Mouse (Mus musculus): ENCODE data around the gene Wwc2. TPM values are rescaled to one million over a fixed set of nuclear protein-coding genes. Genes with fewer than 3 reads are reported as not detected.

The Wwc2 gene
- polyA plus RNA-seq, 1 experiment from 2014 or later, result 10.6 TPM

GRCm38 (mm10) chr8:47900361-47900760 lies 90.4 kb downstream of the Wwc2 start:
- Histone ChIP-seq H3K27ac (ENCODE audit: low read depth) (no peak overlapping the region), H3K4me1 (replicated peaks; ENCODE audit: control insufficient read depth, insufficient read depth, low read length) (no peaks in the 10 kb centered on the region), H3K27me3 (replicated peaks; ENCODE audit: control insufficient read depth, insufficient read depth, low read length) (no peaks in the 10 kb centered on the region), H3K4me2 (ENCODE audit: low read length) (no peak overlapping the region), H3K36me3 (ENCODE audit: control insufficient read depth, insufficient read depth, low read length) (peaks cover 20% of the 10 kb centered on the region), H3K4me3 (ENCODE audit: low read depth, low read length) (no peak overlapping the region), H3K9me3 (ENCODE audit: control insufficient read depth, low read length) (no peaks in the 10 kb centered on the region), H3K9ac (ENCODE audit: low read length) (no peak overlapping the region)
- ATAC-seq (replicated peaks; ENCODE audit: low FRiP score, low TSS enrichment, low read depth), result no peak
- DNase-seq (ENCODE audit: low spot score), result no peak
- WGBS, result 91% methylated on average over 9 of the region's 9 CpGs

- DNase-seq (ENCODE audit: low spot score) (no peak), ATAC-seq (replicated peaks; ENCODE audit: low FRiP score, low TSS enrichment, low read depth) (no peak)
- H3K36me3 ChIP-seq (ENCODE audit: control insufficient read depth, insufficient read depth, low read length), result peaks cover 20% of the 10 kb centered on the region
- H3K4me1 ChIP-seq (replicated peaks; ENCODE audit: control insufficient read depth, insufficient read depth, low read length), result no peaks in the 10 kb centered on the region
- H3K4me3 ChIP-seq (ENCODE audit: low read depth, low read length), result no peak overlapping the region
- H3K27ac ChIP-seq (ENCODE audit: low read depth), result no peak overlapping the region
- H3K4me2 ChIP-seq (ENCODE audit: low read length), result no peak overlapping the region
- no peaks in the 10 kb centered on the region for H3K27me3 ChIP-seq (replicated peaks; ENCODE audit: control insufficient read depth, insufficient read depth, low read length)
- WGBS, result 96% methylated on average over 3 of the region's 3 CpGs
- H3K9ac ChIP-seq (ENCODE audit: low read length), result no peak overlapping the region
- no peaks in the 10 kb centered on the region for H3K9me3 ChIP-seq (ENCODE audit: control insufficient read depth, low read length)
Measured at GRCm38 (mm10) chr8:47899891-47900290, 90.8 kb downstream of the Wwc2 start.

GRCm38 (mm10) chr8:47892419-47892818 lies 98.3 kb downstream of the Wwc2 start:
- Histone ChIP-seq H3K4me1 (replicated peaks; ENCODE audit: control insufficient read depth, insufficient read depth, low read length) (0 out of 2 replicates have a peak, but pooled peaks cover 2% of the 10 kb centered on the region), H3K27ac (ENCODE audit: low read depth) (no peak overlapping the region), H3K27me3 (replicated peaks; ENCODE audit: control insufficient read depth, insufficient read depth, low read length) (no peaks in the 10 kb centered on the region), H3K4me3 (ENCODE audit: low read depth, low read length) (no peak overlapping the region), H3K9me3 (ENCODE audit: control insufficient read depth, low read length) (no peaks in the 10 kb centered on the region), H3K9ac (ENCODE audit: low read length) (no peak overlapping the region), H3K4me2 (ENCODE audit: low read length) (no peak overlapping the region), H3K36me3 (ENCODE audit: control insufficient read depth, insufficient read depth, low read length) (peaks cover 14% of the 10 kb centered on the region)
- DNase-seq (ENCODE audit: low spot score), result no peak
- no peak for ATAC-seq (replicated peaks; ENCODE audit: low FRiP score, low TSS enrichment, low read depth)
- WGBS, result 93% methylated on average over 3 of the region's 3 CpGs

- Histone ChIP-seq H3K4me3 (ENCODE audit: low read depth, low read length) (no peak overlapping the region), H3K4me2 (ENCODE audit: low read length) (no peak overlapping the region), H3K36me3 (ENCODE audit: control insufficient read depth, insufficient read depth, low read length) (peaks cover 12% of the 10 kb centered on the region), H3K4me1 (replicated peaks; ENCODE audit: control insufficient read depth, insufficient read depth, low read length) (0 out of 2 replicates have a peak, but pooled peaks cover 2% of the 10 kb centered on the region), H3K9ac (ENCODE audit: low read length) (no peak overlapping the region), H3K27me3 (replicated peaks; ENCODE audit: control insufficient read depth, insufficient read depth, low read length) (no peaks in the 10 kb centered on the region), H3K9me3 (ENCODE audit: control insufficient read depth, low read length) (no peaks in the 10 kb centered on the region), H3K27ac (ENCODE audit: low read depth) (no peak overlapping the region)
- DNase-seq (ENCODE audit: low spot score) (no peak), ATAC-seq (replicated peaks; ENCODE audit: low FRiP score, low TSS enrichment, low read depth) (no peak)
- WGBS, result 80% methylated on average over 13 of the region's 13 CpGs
Measured at GRCm38 (mm10) chr8:47891641-47892040, 99.1 kb downstream of the Wwc2 start.

- no peak overlapping the region for H3K4me3 ChIP-seq (ENCODE audit: low read depth, low read length)
- no peak for ATAC-seq (replicated peaks; ENCODE audit: low FRiP score, low TSS enrichment, low read depth)
- H3K27ac ChIP-seq (ENCODE audit: low read depth), result no peak overlapping the region
- peaks cover 4% of the 10 kb centered on the region; the same call in 1 of the 2 replicates for H3K36me3 ChIP-seq (ENCODE audit: control insufficient read depth, insufficient read depth, low read length)
- WGBS, result 90% methylated on average over 13 of the region's 13 CpGs
- H3K4me2 ChIP-seq (ENCODE audit: low read length), result no peak overlapping the region
- no peak for DNase-seq (ENCODE audit: low spot score)
- no peak overlapping the region for H3K9ac ChIP-seq (ENCODE audit: low read length)
- no peaks in the 10 kb centered on the region for H3K27me3 ChIP-seq (replicated peaks; ENCODE audit: control insufficient read depth, insufficient read depth, low read length)
- 0 out of 2 replicates have a peak, but pooled peaks cover 2% of the 10 kb centered on the region for H3K4me1 ChIP-seq (replicated peaks; ENCODE audit: control insufficient read depth, insufficient read depth, low read length)
- no peaks in the 10 kb centered on the region for H3K9me3 ChIP-seq (ENCODE audit: control insufficient read depth, low read length)
Measured at GRCm38 (mm10) chr8:47890814-47891210, 99.9 kb downstream of the Wwc2 start.

- no peak overlapping the region for H3K9ac ChIP-seq (ENCODE audit: low read length)
- ATAC-seq (replicated peaks; ENCODE audit: low FRiP score, low TSS enrichment, low read depth) (no peak), DNase-seq (ENCODE audit: low spot score) (no peak)
- H3K4me3 ChIP-seq (ENCODE audit: low read depth, low read length), result no peak overlapping the region
- WGBS, result 79% methylated on average over 23 of the region's 23 CpGs
- H3K27me3 ChIP-seq (replicated peaks; ENCODE audit: control insufficient read depth, insufficient read depth, low read length), result no peaks in the 10 kb centered on the region
- H3K4me2 ChIP-seq (ENCODE audit: low read length), result no peak overlapping the region
- 0 out of 2 replicates have a peak, but pooled peaks cover 2% of the 10 kb centered on the region for H3K4me1 ChIP-seq (replicated peaks; ENCODE audit: control insufficient read depth, insufficient read depth, low read length)
- no peak overlapping the region for H3K27ac ChIP-seq (ENCODE audit: low read depth)
- H3K36me3 ChIP-seq (ENCODE audit: control insufficient read depth, insufficient read depth, low read length), result peaks cover 4% of the 10 kb centered on the region; the same call in 1 of the 2 replicates
- no peaks in the 10 kb centered on the region for H3K9me3 ChIP-seq (ENCODE audit: control insufficient read depth, low read length)
Measured at GRCm38 (mm10) chr8:47889936-47890813, 100.5 kb downstream of the Wwc2 start.

GRCm38 (mm10) chr8:47888841-47889570 lies 101.7 kb downstream of the Wwc2 start:
- no peak for ATAC-seq (replicated peaks; ENCODE audit: low FRiP score, low TSS enrichment, low read depth)
- H3K9me3 ChIP-seq (ENCODE audit: control insufficient read depth, low read length), result no peaks in the 10 kb centered on the region
- H3K36me3 ChIP-seq (ENCODE audit: control insufficient read depth, insufficient read depth, low read length), result peaks cover 5% of the 10 kb centered on the region; the same call in 1 of the 2 replicates
- no peak overlapping the region for H3K9ac ChIP-seq (ENCODE audit: low read length)
- DNase-seq (ENCODE audit: low spot score), result no peak
- H3K27me3 ChIP-seq (replicated peaks; ENCODE audit: control insufficient read depth, insufficient read depth, low read length), result no peaks in the 10 kb centered on the region
- H3K27ac ChIP-seq (ENCODE audit: low read depth), result no peak overlapping the region
- WGBS, result 46% methylated on average over 11 of the region's 11 CpGs
- 0 out of 2 replicates have a peak, but pooled peaks cover 2% of the 10 kb centered on the region for H3K4me1 ChIP-seq (replicated peaks; ENCODE audit: control insufficient read depth, insufficient read depth, low read length)
- no peak overlapping the region for H3K4me3 ChIP-seq (ENCODE audit: low read depth, low read length)
- H3K4me2 ChIP-seq (ENCODE audit: low read length), result no peak overlapping the region

GRCm38 (mm10) chr8:47884306-47884705 lies 106.4 kb downstream of the Wwc2 start:
- no peak overlapping the region for H3K27ac ChIP-seq (ENCODE audit: low read depth)
- no peaks in the 10 kb centered on the region for H3K4me1 ChIP-seq (replicated peaks; ENCODE audit: control insufficient read depth, insufficient read depth, low read length)
- H3K9me3 ChIP-seq (ENCODE audit: control insufficient read depth, low read length), result no peaks in the 10 kb centered on the region
- H3K4me2 ChIP-seq (ENCODE audit: low read length), result no peak overlapping the region
- 64% methylated on average over 5 of the region's 5 CpGs for WGBS
- ATAC-seq (replicated peaks; ENCODE audit: low FRiP score, low TSS enrichment, low read depth) (no peak), DNase-seq (ENCODE audit: low spot score) (no peak)
- no peaks in the 10 kb centered on the region for H3K27me3 ChIP-seq (replicated peaks; ENCODE audit: control insufficient read depth, insufficient read depth, low read length)
- H3K36me3 ChIP-seq (ENCODE audit: control insufficient read depth, insufficient read depth, low read length), result peaks cover 29% of the 10 kb centered on the region
- H3K4me3 ChIP-seq (ENCODE audit: low read depth, low read length), result no peak overlapping the region
- no peak overlapping the region for H3K9ac ChIP-seq (ENCODE audit: low read length)
